Mouse (Mus musculus): ENCODE measurements around the gene Wdr82. TPM values are rescaled to one million over a fixed set of nuclear protein-coding genes. Genes with fewer than 3 reads are reported as not detected.

Gene Wdr82
- total and polyA plus RNA-seq, 3 experiments: 70.4 to 131 (median 100) TPM

GRCm38 (mm10) chr9:106236818-106237211, 66.1 kb downstream of the Wdr82 start:
- no peak overlapping the region for H3K9ac ChIP-seq (ENCODE audit: insufficient read depth, low read depth)
- H3K27me3 ChIP-seq (replicated peaks): no peaks in the 10 kb centered on the region
- H3K79me2 ChIP-seq (replicated peaks; ENCODE audit: control insufficient read depth, extremely low read depth, insufficient read depth, poor library complexity, severe bottlenecking): no peaks in the 10 kb centered on the region
- TF ChIP-seq MAX (IDR thresholded peaks at IDR 0.05; ENCODE audit: low read length) (no peak), JUN (IDR thresholded peaks at IDR 0.05; ENCODE audit: insufficient read depth, low read depth, low read length) (no peak), SIN3A (IDR thresholded peaks at IDR 0.05; ENCODE audit: low read length) (no peak), USF2 (conservative IDR thresholded peaks at IDR 0.05; ENCODE audit: low read depth, low read length) (no peak), MYC (IDR thresholded peaks at IDR 0.05; ENCODE audit: low read depth, low read length) (no peak)
- no peaks in the 10 kb centered on the region for H3K9me3 ChIP-seq (replicated peaks; ENCODE audit: low read length)
- H3K36me3 ChIP-seq (replicated peaks in 1 of 2; ENCODE audit: control insufficient read depth in 1 of 2, insufficient read depth in 1 of 2, low read length in 1 of 2): peaks cover 70 to 96% of the 10 kb centered on the region in 2 experiments
- H3K4me1 ChIP-seq (ENCODE audit: control insufficient read depth in 1 of 2, insufficient read depth in 2 of 2): peaks cover 14 to 24% of the 10 kb centered on the region in 2 experiments
- no peak overlapping the region for H3K4me3 ChIP-seq (replicated peaks in 1 of 3; ENCODE audit: low read depth in 2 of 3, low read length in 2 of 3, poor library complexity in 1 of 3)
- DNase-seq (ENCODE audit: extremely low read depth): no peak
- H3K27ac ChIP-seq (ENCODE audit: insufficient read depth, low read depth): no peak overlapping the region
- no peak overlapping the region for H3K4me2 ChIP-seq (ENCODE audit: insufficient read depth, low read depth, poor library complexity, severe bottlenecking)
- in situ Hi-C loops (cut with MboI; ENCODE audit: low pct_ligation_motif_present, low pct_unique_long_range_greater_than_20kb, low sequenced_read_pairs): no loop called here
- dilution Hi-C loops (cut with MboI; ENCODE audit: extremely low pct_ligation_motif_present, extremely low pct_unique_long_range_greater_than_20kb, low sequenced_read_pairs): no loop called here

- Histone ChIP-seq H3K27ac (ENCODE audit: insufficient read depth, low read depth) (no peak overlapping the region), H3K9me3 (replicated peaks; ENCODE audit: low read length) (no peaks in the 10 kb centered on the region), H3K4me1 (ENCODE audit: control insufficient read depth in 1 of 2, insufficient read depth in 2 of 2) (peaks cover 14 to 20% of the 10 kb centered on the region in 2 experiments), H3K4me2 (ENCODE audit: insufficient read depth, low read depth, poor library complexity, severe bottlenecking) (no peak overlapping the region), H3K27me3 (replicated peaks) (no peaks in the 10 kb centered on the region), H3K9ac (ENCODE audit: insufficient read depth, low read depth) (no peak overlapping the region), H3K4me3 (replicated peaks in 1 of 3; ENCODE audit: low read depth in 2 of 3, low read length in 2 of 3, poor library complexity in 1 of 3) (no peak overlapping the region), H3K79me2 (replicated peaks; ENCODE audit: control insufficient read depth, extremely low read depth, insufficient read depth, poor library complexity, severe bottlenecking) (no peaks in the 10 kb centered on the region), H3K36me3 (replicated peaks in 1 of 2; ENCODE audit: control insufficient read depth in 1 of 2, insufficient read depth in 1 of 2, low read length in 1 of 2) (peaks cover 76 to 98% of the 10 kb centered on the region in 2 experiments)
- DNase-seq (ENCODE audit: extremely low read depth): no peak
- in situ Hi-C loops (cut with MboI; ENCODE audit: low pct_ligation_motif_present, low pct_unique_long_range_greater_than_20kb, low sequenced_read_pairs): no loop called here
- no peak for TF ChIP-seq ZC3H11A (IDR thresholded peaks at IDR 0.05; ENCODE audit: low read depth, low read length)
- no peak for TF ChIP-seq BHLHE40 (IDR thresholded peaks at IDR 0.05; ENCODE audit: low read depth, low read length)
- no peak for TF ChIP-seq USF2 (conservative IDR thresholded peaks at IDR 0.05; ENCODE audit: low read depth, low read length)
- no peak for TF ChIP-seq MEF2A (IDR thresholded peaks at IDR 0.05; ENCODE audit: borderline replicate concordance, low read depth, low read length)
- no peak for TF ChIP-seq CHD1 (IDR thresholded peaks at IDR 0.05; ENCODE audit: low read depth, low read length)
- TF ChIP-seq MAZ (IDR thresholded peaks at IDR 0.05; ENCODE audit: low read depth, low read length): no peak
- dilution Hi-C loops (cut with MboI; ENCODE audit: extremely low pct_ligation_motif_present, extremely low pct_unique_long_range_greater_than_20kb, low sequenced_read_pairs): no loop called here
These were observed 66.7 kb downstream of the Wdr82 start for GRCm38 (mm10) chr9:106237401-106237800.

GRCm38 (mm10) chr9:106237878-106238277, 67.2 kb downstream of the Wdr82 start:
- H3K36me3 ChIP-seq (replicated peaks in 1 of 2; ENCODE audit: control insufficient read depth in 1 of 2, insufficient read depth in 1 of 2, low read length in 1 of 2): peaks cover 80 to 98% of the 10 kb centered on the region in 2 experiments
- H3K9me3 ChIP-seq (replicated peaks; ENCODE audit: low read length): no peaks in the 10 kb centered on the region
- TF ChIP-seq USF1 (IDR thresholded peaks at IDR 0.05; ENCODE audit: low read depth, low read length): no peak
- no peak for TF ChIP-seq EP300 (IDR thresholded peaks at IDR 0.05; ENCODE audit: low read length)
- no peak for TF ChIP-seq UBTF (IDR thresholded peaks at IDR 0.05; ENCODE audit: low read depth, low read length)
- no peak for TF ChIP-seq CTCF (conservative IDR thresholded peaks at IDR 0.05 in 1 of 2, IDR thresholded peaks at IDR 0.05 in 1 of 2; ENCODE audit: low read depth in 2 of 2, low read length in 2 of 2)
- TF ChIP-seq RAD21 (IDR thresholded peaks at IDR 0.05; ENCODE audit: low read depth, low read length): no peak
- TF ChIP-seq HCFC1 (IDR thresholded peaks at IDR 0.05; ENCODE audit: low read depth, low read length): no peak
- no peak for TF ChIP-seq ZNF384 (IDR thresholded peaks at IDR 0.05; ENCODE audit: low read depth, low read length)
- no peak for TF ChIP-seq ZC3H11A (IDR thresholded peaks at IDR 0.05; ENCODE audit: low read depth, low read length)
- TF ChIP-seq MAZ (IDR thresholded peaks at IDR 0.05; ENCODE audit: low read depth, low read length): no peak
- no peak for TF ChIP-seq TBP (conservative IDR thresholded peaks at IDR 0.05; ENCODE audit: low read depth, low read length)
- TF ChIP-seq BHLHE40 (IDR thresholded peaks at IDR 0.05; ENCODE audit: low read depth, low read length): no peak
- TF ChIP-seq POLR2AphosphoS2 (IDR thresholded peaks at IDR 0.05; ENCODE audit: low read depth, low read length): no peak
- no peak for TF ChIP-seq MAX (IDR thresholded peaks at IDR 0.05; ENCODE audit: low read length)
- no peak for TF ChIP-seq MYC (IDR thresholded peaks at IDR 0.05; ENCODE audit: low read depth, low read length)
- TF ChIP-seq SMC3 (IDR thresholded peaks at IDR 0.05; ENCODE audit: low read depth, low read length): no peak
- TF ChIP-seq NRF1 (IDR thresholded peaks at IDR 0.05; ENCODE audit: low read depth, low read length): no peak
- no peak for DNase-seq (ENCODE audit: extremely low read depth)
- peaks cover 10 to 15% of the 10 kb centered on the region in 2 experiments for H3K4me1 ChIP-seq (ENCODE audit: control insufficient read depth in 1 of 2, insufficient read depth in 2 of 2)
- H3K9ac ChIP-seq (ENCODE audit: insufficient read depth, low read depth): no peak overlapping the region
- in situ Hi-C loops (cut with MboI; ENCODE audit: low pct_ligation_motif_present, low pct_unique_long_range_greater_than_20kb, low sequenced_read_pairs): no loop called here
- no peaks in the 10 kb centered on the region for H3K79me2 ChIP-seq (replicated peaks; ENCODE audit: control insufficient read depth, extremely low read depth, insufficient read depth, poor library complexity, severe bottlenecking)
- no peak overlapping the region for H3K4me2 ChIP-seq (ENCODE audit: insufficient read depth, low read depth, poor library complexity, severe bottlenecking)
- dilution Hi-C loops (cut with MboI; ENCODE audit: extremely low pct_ligation_motif_present, extremely low pct_unique_long_range_greater_than_20kb, low sequenced_read_pairs): no loop called here
- H3K27ac ChIP-seq (ENCODE audit: insufficient read depth, low read depth): no peak overlapping the region
- no peaks in the 10 kb centered on the region for H3K27me3 ChIP-seq (replicated peaks)
- H3K4me3 ChIP-seq (replicated peaks in 1 of 3; ENCODE audit: low read depth in 2 of 3, low read length in 2 of 3, poor library complexity in 1 of 3): no peak overlapping the region
